Comparison of ENCODE assay signal across 8 mouse cellular contexts in genomic region chr11:4946530-4946929, GRCm38 (mm10). TPM values are rescaled to one million over a fixed set of nuclear protein-coding genes. Genes with fewer than 3 reads are reported as not detected.
A peak's percentile ranks its signal among the peaks of the same experiment; 100 is the strongest.
DNase-seq lines count a peak whose midpoint lies in the region; ATAC-seq and TF ChIP-seq lines count a peak whose summit lies in the region.

No protein-coding gene starts in this region.

- peaks cover 12% of the 10 kb centered on the region for H3K4me1 ChIP-seq in kidney, embryonic 14.5 days (ENCODE audit: control insufficient read depth, insufficient read depth, low read length)
- H3K4me1 ChIP-seq in G1E (ENCODE audit: insufficient read depth, low read depth, low read length): peaks cover 51% of the 10 kb centered on the region
- H3K4me1 ChIP-seq in forebrain, embryonic 16.5 days (replicated peaks; ENCODE audit: control insufficient read depth, insufficient read depth, low read length): peaks cover 27% of the 10 kb centered on the region

- peaks cover 63% of the 10 kb centered on the region for H3K27me3 ChIP-seq in kidney, embryonic 14.5 days (ENCODE audit: control insufficient read depth, insufficient read depth, low read length)
- peaks cover 22% of the 10 kb centered on the region for H3K27me3 ChIP-seq in G1E (ENCODE audit: insufficient read depth, low read length)
- peaks cover 52% of the 10 kb centered on the region for H3K27me3 ChIP-seq in forebrain, embryonic 16.5 days (replicated peaks; ENCODE audit: control insufficient read depth, insufficient read depth, low read length)

- TF ChIP-seq CTCF in G1E (IDR thresholded peaks at IDR 0.05; ENCODE audit: low read depth, low read length): no peak

- no peak for DNase-seq in kidney, postnatal 36 days
- DNase-seq in G1E (ENCODE audit: low spot score): no peak
- no peak for DNase-seq in cerebellum, adult 9-11 months
- no peak for DNase-seq in layer of hippocampus, postnatal 25 days (ENCODE audit: extremely low spot score in 1 of 2, low spot score in 1 of 2)
- DNase-seq in adrenal gland, adult 18-20 months (ENCODE audit: low spot score in 2 of 2): no peak

- WGBS in kidney, embryonic 14.5 days: 38% methylated on average over 13 of the region's 13 CpGs
- WGBS in forebrain, embryonic 16.5 days: 41% methylated on average over 13 of the region's 13 CpGs

- H3K4me3 ChIP-seq in kidney, embryonic 14.5 days (ENCODE audit: low read length): peak overlapping the region; percentile 49
- peak overlapping the region; percentile 79 for H3K4me3 ChIP-seq in G1E (ENCODE audit: low read depth, low read length)
- peak overlapping the region; percentile 65 for H3K4me3 ChIP-seq in forebrain, embryonic 16.5 days (replicated peaks; ENCODE audit: low read length)

- no peak overlapping the region for H3K27ac ChIP-seq in kidney, embryonic 14.5 days (ENCODE audit: low read depth, low read length)
- H3K27ac ChIP-seq in forebrain, embryonic 16.5 days (ENCODE audit: low read length): no peak overlapping the region; the same call in 1 of the 2 replicates

- H3K9me3 ChIP-seq in kidney, embryonic 14.5 days (ENCODE audit: control insufficient read depth, low read length): no peaks in the 10 kb centered on the region
- no peaks in the 10 kb centered on the region for H3K9me3 ChIP-seq in G1E (replicated peaks)
- no peaks in the 10 kb centered on the region for H3K9me3 ChIP-seq in forebrain, embryonic 16.5 days (ENCODE audit: control insufficient read depth, low read length)

- peak overlapping the region; percentile 92 for H3K4me2 ChIP-seq in kidney, embryonic 14.5 days (replicated peaks; ENCODE audit: low read depth, low read length)
- H3K4me2 ChIP-seq in forebrain, embryonic 16.5 days (ENCODE audit: low read length): peak overlapping the region; percentile 73

- no peaks in the 10 kb centered on the region for H3K36me3 ChIP-seq in kidney, embryonic 14.5 days (ENCODE audit: control insufficient read depth, insufficient read depth, low read length)
- peaks cover 74% of the 10 kb centered on the region for H3K36me3 ChIP-seq in G1E (replicated peaks)
- no peaks in the 10 kb centered on the region for H3K36me3 ChIP-seq in forebrain, embryonic 16.5 days (ENCODE audit: control insufficient read depth, insufficient read depth)

- peak; percentile 29 for ATAC-seq in kidney, embryonic 14.5 days (ENCODE audit: low FRiP score, low TSS enrichment)
- no peak for ATAC-seq in G1E (ENCODE audit: extremely low read depth, insufficient number of reproducible peaks, low FRiP score, poor library complexity, severe bottlenecking)
- peak; percentile 21 for ATAC-seq in forebrain, embryonic 16.5 days
- peak; percentile 48 for ATAC-seq in megakaryocyte-erythroid progenitor cell, adult 5-6 weeks (replicated peaks; ENCODE audit: low FRiP score, low TSS enrichment, poor library complexity, severe bottlenecking)

- H3K9ac ChIP-seq in kidney, embryonic 14.5 days (ENCODE audit: low read depth, low read length): no peak overlapping the region
- peak overlapping the region; percentile 74 for H3K9ac ChIP-seq in forebrain, embryonic 16.5 days (replicated peaks; ENCODE audit: low read depth, low read length)

RNA-seq across cellular contexts. Expression of gene Nefh, which starts 1.3 kb away (rescaled TPM):
- polyA plus RNA-seq in kidney, embryonic 14.5 days (2014; fragmentation: Nextera tagmentation; extraction: Ambion mirVana): 0.22 and 0.23 TPM in 2 replicates
- total RNA-seq in G1E (2014; fragmentation: Nextera tagmentation) (56.4 and 60.4 TPM in 2 replicates), G1E (2017) (153 and 179 TPM in 2 replicates)
- 40.7 and 49.4 TPM in 2 replicates for polyA plus RNA-seq in G1E (2012)
- polyA plus RNA-seq in forebrain, embryonic 16.5 days (2015; fragmentation: Nextera tagmentation; extraction: Ambion mirVana): 0.94 and 1.1 TPM in 2 replicates
- total RNA-seq in megakaryocyte-erythroid progenitor cell, adult 5-6 weeks (2014; fragmentation: Nextera tagmentation): 21.1 and 23.4 TPM in 2 replicates
- total RNA-seq in megakaryocyte-erythroid progenitor cell, adult 5-6 weeks (2017): 30.0 and 43.5 TPM in 2 replicates
- 10 to 100 TPM; 37.9 to 39.0 TPM for total RNA-seq in layer of hippocampus, postnatal 25 days (2021)
- 1 to 10 TPM; 1.9 to 2.7 TPM for total RNA-seq in adrenal gland, adult 18-20 months (2021)

RNA-seq across cellular contexts. Expression of gene Ap1b1, which starts 40.1 kb away (rescaled TPM):
- polyA plus RNA-seq in kidney, embryonic 14.5 days (2014; fragmentation: Nextera tagmentation; extraction: Ambion mirVana): 35.1 and 62.6 TPM in 2 replicates
- total RNA-seq in G1E (2014; fragmentation: Nextera tagmentation): 129 and 141 TPM in 2 replicates
- total RNA-seq in G1E (2017): 94.9 and 98.0 TPM in 2 replicates
- polyA plus RNA-seq in G1E (2012): 76.1 and 86.1 TPM in 2 replicates
- polyA plus RNA-seq in forebrain, embryonic 16.5 days (2015; fragmentation: Nextera tagmentation; extraction: Ambion mirVana): 90.6 and 92.1 TPM in 2 replicates
- 136 and 160 TPM in 2 replicates for total RNA-seq in megakaryocyte-erythroid progenitor cell, adult 5-6 weeks (2014; fragmentation: Nextera tagmentation)
- 116 and 165 TPM in 2 replicates for total RNA-seq in megakaryocyte-erythroid progenitor cell, adult 5-6 weeks (2017)
- 100 to 1,000 TPM; 134 to 146 TPM for total RNA-seq in layer of hippocampus, postnatal 25 days (2021)
- total RNA-seq in adrenal gland, adult 18-20 months (2021): 10 to 100 TPM; 54.3 to 73.9 TPM

RNA-seq across cellular contexts. Expression of gene Thoc5, which starts 51.4 kb away (rescaled TPM):
- polyA plus RNA-seq in kidney, embryonic 14.5 days (2014; fragmentation: Nextera tagmentation; extraction: Ambion mirVana): 39.4 and 47.1 TPM in 2 replicates
- total RNA-seq in G1E (2014; fragmentation: Nextera tagmentation) (50.6 and 57.9 TPM in 2 replicates), G1E (2017) (67.5 and 68.8 TPM in 2 replicates)
- 5.8 and 8.9 TPM in 2 replicates for polyA plus RNA-seq in G1E (2012)
- 66.6 and 73.6 TPM in 2 replicates for polyA plus RNA-seq in forebrain, embryonic 16.5 days (2015; fragmentation: Nextera tagmentation; extraction: Ambion mirVana)
- 38.3 and 51.3 TPM in 2 replicates for total RNA-seq in megakaryocyte-erythroid progenitor cell, adult 5-6 weeks (2014; fragmentation: Nextera tagmentation)
- total RNA-seq in megakaryocyte-erythroid progenitor cell, adult 5-6 weeks (2017): 66.9 and 68.5 TPM in 2 replicates
- total RNA-seq in layer of hippocampus, postnatal 25 days (2021): 10 to 100 TPM; 36.2 to 38.9 TPM
- total RNA-seq in adrenal gland, adult 18-20 months (2021): 10 to 100 TPM; 27.9 to 28.0 TPM

Comparison
In these comparisons a context has a peak if more than half of its experiments do, and no peak if none do; other contexts are left out.
1. RNA of gene Nefh, which starts 1.3 kb away (total RNA-seq): 56.4 to 179 TPM in G1E, 21.1 to 43.5 TPM in megakaryocyte-erythroid progenitor cell, adult 5-6 weeks and 37.9 to 39.0 TPM in layer of hippocampus, postnatal 25 days; 1.9 to 2.7 TPM in adrenal gland, adult 18-20 months; every median in the first group is over 4 times any median in the second.
2. Peak in every context shown above with its lines, with median percentiles within 50 percentile points of each other: H3K4me3 ChIP-seq.